Mouse (Mus musculus): ENCODE measurements around the gene Tpd52l1. TPM values are rescaled to one million over a fixed set of nuclear protein-coding genes. Genes with fewer than 3 reads are reported as not detected.

Gene Tpd52l1
- polyA plus RNA-seq, 1 experiment from 2014 or later: 15.5 TPM

DNA sequence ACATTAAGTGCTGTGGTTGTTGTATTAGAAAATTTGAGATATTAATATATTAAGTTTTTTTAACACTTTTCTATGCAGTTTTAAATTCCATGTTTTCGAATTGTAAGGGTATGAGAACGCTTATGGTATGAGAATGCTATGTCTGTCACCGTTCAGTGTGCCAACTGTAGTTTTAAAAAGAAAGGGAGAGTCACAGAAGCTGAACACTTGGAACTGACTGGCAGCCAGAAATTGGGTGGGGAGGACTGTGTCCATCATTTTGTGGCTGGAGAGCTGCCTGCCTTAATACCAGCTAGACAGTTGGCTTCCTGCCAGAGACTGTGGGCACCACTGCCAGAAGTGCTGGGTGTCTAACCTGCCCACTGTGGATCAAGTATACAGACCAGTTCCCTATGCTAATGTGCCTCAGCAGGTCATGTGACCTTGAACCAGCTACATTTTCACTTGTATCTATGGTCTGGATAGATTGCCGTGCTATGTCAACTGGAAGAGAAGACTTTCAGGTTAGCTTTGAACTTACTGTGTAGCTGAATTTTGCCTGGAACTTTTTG, 114.5 kb downstream of the Tpd52l1 start:
- WGBS: 80% methylated on average over 4 of the region's 4 CpGs
- Histone ChIP-seq H3K4me2 (no peak overlapping the region), H3K4me1 (peaks cover 4% of the 10 kb centered on the region; the same call in 1 of the 2 replicates), H3K27ac (replicated peaks) (no peak overlapping the region), H3K9ac (no peak overlapping the region), H3K4me3 (no peak overlapping the region), H3K27me3 (replicated peaks) (no peaks in the 10 kb centered on the region), H3K9me3 (no peaks in the 10 kb centered on the region), H3K36me3 (peaks cover 25% of the 10 kb centered on the region)
- ATAC-seq (ENCODE audit: extremely low read depth, insufficient number of reproducible peaks, low FRiP score, low TSS enrichment): no peak

- no peak overlapping the region for H3K27ac ChIP-seq (replicated peaks)
- peaks cover 4% of the 10 kb centered on the region; the same call in 1 of the 2 replicates for H3K4me1 ChIP-seq
- peaks cover 32% of the 10 kb centered on the region for H3K36me3 ChIP-seq
- H3K4me2 ChIP-seq: no peak overlapping the region
- H3K27me3 ChIP-seq (replicated peaks): no peaks in the 10 kb centered on the region
- no peak overlapping the region for H3K9ac ChIP-seq
- no peak for ATAC-seq (ENCODE audit: extremely low read depth, insufficient number of reproducible peaks, low FRiP score, low TSS enrichment)
- H3K9me3 ChIP-seq: no peaks in the 10 kb centered on the region
- WGBS: 80% methylated on average over 3 of the region's 3 CpGs
- no peak overlapping the region for H3K4me3 ChIP-seq
These were observed 115.3 kb downstream of the Tpd52l1 start for GRCm38 (mm10) chr10:31330286-31330962.

DNA sequence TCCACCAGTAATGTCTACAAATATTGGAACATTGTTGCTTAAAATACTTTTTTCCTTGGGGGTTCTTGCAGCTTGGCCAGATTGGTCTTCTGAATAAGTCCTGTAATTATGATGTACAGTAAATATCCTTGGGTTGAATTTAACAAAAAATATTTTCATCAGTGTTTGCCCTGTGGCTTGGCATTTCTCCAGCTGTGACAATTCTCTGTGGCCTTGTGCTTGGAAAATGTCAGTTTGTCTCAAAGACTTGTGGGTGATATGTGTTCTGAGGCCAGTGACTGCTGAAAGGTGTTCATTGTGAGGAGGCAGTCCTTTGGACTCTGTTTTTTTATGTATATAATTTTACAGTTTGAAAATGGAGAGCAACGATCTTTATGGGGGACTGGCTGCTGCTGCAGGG, 116.3 kb downstream of the Tpd52l1 start:
- peaks cover 32% of the 10 kb centered on the region for H3K36me3 ChIP-seq
- H3K27me3 ChIP-seq (replicated peaks): no peaks in the 10 kb centered on the region
- H3K9ac ChIP-seq: no peak overlapping the region
- WGBS: 69% methylated on average over 1 of the region's 1 CpGs
- no peak for ATAC-seq (ENCODE audit: extremely low read depth, insufficient number of reproducible peaks, low FRiP score, low TSS enrichment)
- H3K4me2 ChIP-seq: no peak overlapping the region
- no peak overlapping the region for H3K4me3 ChIP-seq
- H3K27ac ChIP-seq (replicated peaks): no peak overlapping the region
- no peaks in the 10 kb centered on the region for H3K9me3 ChIP-seq
- H3K4me1 ChIP-seq: peaks cover 4% of the 10 kb centered on the region; the same call in 1 of the 2 replicates

DNA sequence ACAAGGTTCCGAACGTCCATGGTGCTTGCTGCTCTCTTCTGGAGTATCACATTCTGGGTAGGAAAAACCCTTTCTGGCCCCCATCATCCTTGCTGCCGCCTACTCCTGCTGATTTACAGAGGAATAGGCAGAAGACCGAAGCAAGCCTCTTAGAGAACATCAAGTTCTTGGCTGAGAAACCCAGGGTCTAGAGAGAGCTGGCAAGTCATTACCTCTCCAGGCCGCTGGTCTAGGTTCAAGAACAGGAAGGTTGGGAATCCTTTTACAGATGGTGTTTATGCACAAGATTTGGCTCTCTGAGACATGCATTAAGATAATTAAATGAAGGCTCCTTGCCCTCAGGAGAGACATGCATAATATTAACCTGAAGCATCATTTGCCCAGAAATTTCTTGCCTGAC, 127.3 kb downstream of the Tpd52l1 start:
- Histone ChIP-seq H3K4me2 (no peak overlapping the region), H3K9me3 (no peaks in the 10 kb centered on the region), H3K27me3 (replicated peaks) (no peaks in the 10 kb centered on the region), H3K4me3 (no peak overlapping the region), H3K27ac (replicated peaks) (no peak overlapping the region), H3K36me3 (peaks cover 62% of the 10 kb centered on the region), H3K4me1 (peaks cover 13% of the 10 kb centered on the region), H3K9ac (no peak overlapping the region)
- 66% methylated on average over 5 of the region's 5 CpGs for WGBS
- no peak for ATAC-seq (ENCODE audit: extremely low read depth, insufficient number of reproducible peaks, low FRiP score, low TSS enrichment)

DNA sequence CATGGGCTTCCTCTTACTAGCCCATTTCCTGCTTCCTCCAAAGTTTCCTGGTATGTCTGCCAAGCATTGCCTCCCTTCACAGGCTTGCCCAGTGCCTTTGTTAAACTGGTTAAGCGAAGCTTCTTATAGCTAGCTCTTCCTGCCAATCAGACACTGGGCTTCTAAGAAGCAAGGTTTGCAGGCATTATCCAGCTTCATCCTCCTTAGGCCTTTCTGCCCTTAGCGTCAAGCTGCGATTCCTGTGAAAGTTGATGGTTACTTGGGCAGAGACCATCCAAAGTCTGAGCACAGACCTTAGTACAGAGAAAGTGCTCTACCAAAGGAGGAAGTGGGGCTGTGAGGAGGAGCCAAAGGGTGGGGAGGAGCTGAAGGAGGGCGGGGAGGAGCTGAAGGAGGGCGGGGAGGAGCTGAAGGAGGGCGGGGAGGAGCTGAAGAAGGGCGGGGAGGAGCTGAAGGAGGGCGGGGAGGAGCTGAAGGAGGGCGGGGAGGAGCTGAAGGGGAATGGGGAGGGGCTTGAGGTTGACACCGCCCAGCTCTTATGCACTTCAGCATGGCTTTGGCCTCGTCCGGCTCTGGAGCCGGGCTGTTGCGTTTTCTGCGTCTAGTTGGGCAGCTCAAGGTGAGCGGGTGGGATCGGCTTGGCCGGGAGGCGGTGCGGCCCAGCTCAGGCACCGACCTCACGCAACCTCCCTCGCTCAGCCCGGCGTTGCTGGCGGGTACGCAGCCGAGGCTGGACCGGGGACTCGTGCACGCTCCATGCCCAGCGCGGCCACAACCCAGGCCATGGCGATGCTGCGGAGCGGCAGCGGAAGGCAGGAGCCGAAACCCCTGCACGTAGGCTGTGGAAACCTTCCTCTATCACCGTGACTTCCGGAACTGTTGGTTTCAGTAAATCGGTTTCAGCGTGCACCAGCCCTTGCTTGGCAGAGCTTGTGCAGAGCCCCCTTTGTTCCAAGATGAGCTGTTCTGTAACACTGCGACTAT, 132.6 kb downstream of the Tpd52l1 start, which contains the start of gene Hddc2:
TSS of gene Hddc2 (plus strand) at position 519 of the 984 bp plus-strand sequence.
- Histone ChIP-seq H3K4me2 (peak within 1 kb of the TSS; percentile 78), H3K4me3 (peak within 1 kb of the TSS; percentile 78), H3K9ac (peak within 1 kb of the TSS; percentile 86), H3K4me1 (peaks cover 13% of the 10 kb centered on the region), H3K27me3 (replicated peaks) (no peaks in the 10 kb centered on the region), H3K36me3 (peaks cover 22% of the 10 kb centered on the region), H3K27ac (replicated peaks) (peak within 1 kb of the TSS; percentile 87), H3K9me3 (no peaks in the 10 kb centered on the region)
- ATAC-seq (ENCODE audit: extremely low read depth, insufficient number of reproducible peaks, low FRiP score, low TSS enrichment): peak; percentile 88
- 3% methylated on average over 42 of the region's 44 CpGs for WGBS

GRCm38 (mm10) chr10:31307024-31307598, 138.6 kb downstream of the Tpd52l1 start:
- Histone ChIP-seq H3K4me3 (no peak overlapping the region), H3K9me3 (no peaks in the 10 kb centered on the region), H3K4me1 (no peaks in the 10 kb centered on the region), H3K27ac (replicated peaks) (no peak overlapping the region), H3K27me3 (replicated peaks) (peaks cover 3% of the 10 kb centered on the region; the same call in 1 of the 2 replicates), H3K9ac (no peak overlapping the region), H3K36me3 (no peaks in the 10 kb centered on the region), H3K4me2 (no peak overlapping the region)
- no peak for ATAC-seq (ENCODE audit: extremely low read depth, insufficient number of reproducible peaks, low FRiP score, low TSS enrichment)
- WGBS: 6% methylated on average over 1 of the region's 1 CpGs

DNA sequence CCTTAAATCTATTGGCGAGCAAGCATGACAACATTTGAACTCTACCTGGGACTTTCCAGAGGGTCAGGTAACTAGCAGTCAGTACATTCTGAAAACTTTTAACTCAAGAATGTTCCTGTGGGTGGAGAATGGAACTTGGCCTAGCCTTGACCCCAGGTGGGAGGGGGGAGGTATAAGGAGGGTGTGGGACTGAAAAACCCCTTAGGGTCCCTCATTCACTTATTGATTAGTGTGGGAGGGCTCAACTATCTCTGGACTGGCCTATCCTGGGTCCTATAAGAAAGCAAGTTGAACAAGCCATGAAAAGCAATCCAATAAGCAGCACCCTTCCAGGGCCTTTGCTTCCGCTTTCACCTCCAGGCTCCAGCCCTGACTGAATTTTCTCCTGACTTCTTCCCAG, 142.3 kb downstream of the Tpd52l1 start:
- WGBS: 87% methylated on average over 2 of the region's 2 CpGs
- Histone ChIP-seq H3K27me3 (replicated peaks) (peaks cover 7% of the 10 kb centered on the region; the same call in 1 of the 2 replicates), H3K4me1 (peaks cover 6% of the 10 kb centered on the region; the same call in 1 of the 2 replicates), H3K36me3 (no peaks in the 10 kb centered on the region), H3K27ac (replicated peaks) (no peak overlapping the region), H3K4me2 (no peak overlapping the region), H3K9me3 (no peaks in the 10 kb centered on the region), H3K9ac (no peak overlapping the region), H3K4me3 (no peak overlapping the region)
- ATAC-seq (ENCODE audit: extremely low read depth, insufficient number of reproducible peaks, low FRiP score, low TSS enrichment): no peak

DNA sequence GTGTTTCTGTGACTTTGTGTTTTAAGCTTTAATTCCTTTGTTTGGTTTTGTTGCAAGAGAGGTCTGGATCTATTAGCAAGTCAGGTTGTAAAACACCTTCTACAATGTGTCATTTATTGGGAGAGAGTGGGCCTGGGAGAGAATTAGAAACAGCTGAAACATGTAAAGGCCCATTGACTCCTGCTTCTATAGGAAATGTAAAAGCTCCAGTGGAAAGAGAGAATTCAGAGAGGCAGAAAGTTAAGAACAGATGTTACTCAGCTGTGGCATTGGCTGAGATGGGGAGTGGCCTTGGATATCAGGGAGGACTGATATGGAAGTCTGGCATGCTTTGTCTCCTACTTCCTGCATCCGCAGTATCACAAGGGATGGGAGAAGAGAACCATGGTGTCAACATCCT, 145.5 kb downstream of the Tpd52l1 start:
- H3K27ac ChIP-seq (replicated peaks): no peak overlapping the region
- no peaks in the 10 kb centered on the region for H3K9me3 ChIP-seq
- 42% methylated on average over 1 of the region's 1 CpGs for WGBS
- H3K36me3 ChIP-seq: no peaks in the 10 kb centered on the region
- H3K4me1 ChIP-seq: peaks cover 19% of the 10 kb centered on the region
- H3K9ac ChIP-seq: no peak overlapping the region
- no peak overlapping the region for H3K4me2 ChIP-seq
- H3K27me3 ChIP-seq (replicated peaks): 0 out of 2 replicates have a peak, but pooled peaks cover 7% of the 10 kb centered on the region
- no peak overlapping the region for H3K4me3 ChIP-seq
- ATAC-seq (ENCODE audit: extremely low read depth, insufficient number of reproducible peaks, low FRiP score, low TSS enrichment): no peak

- peak overlapping the region; percentile 42; the same call in 1 of the 2 replicates for H3K27ac ChIP-seq (replicated peaks)
- H3K27me3 ChIP-seq (replicated peaks): 0 out of 2 replicates have a peak, but pooled peaks cover 7% of the 10 kb centered on the region
- 34% methylated on average over 6 of the region's 6 CpGs for WGBS
- no peak overlapping the region for H3K4me3 ChIP-seq
- H3K4me1 ChIP-seq: peaks cover 22% of the 10 kb centered on the region
- no peak overlapping the region for H3K9ac ChIP-seq
- no peaks in the 10 kb centered on the region for H3K36me3 ChIP-seq
- ATAC-seq (ENCODE audit: extremely low read depth, insufficient number of reproducible peaks, low FRiP score, low TSS enrichment): no peak
- no peak overlapping the region for H3K4me2 ChIP-seq
- H3K9me3 ChIP-seq: no peaks in the 10 kb centered on the region
These were observed 146.7 kb downstream of the Tpd52l1 start for GRCm38 (mm10) chr10:31298921-31299574.

- no peak overlapping the region for H3K27ac ChIP-seq (replicated peaks)
- H3K4me1 ChIP-seq: peaks cover 22% of the 10 kb centered on the region
- WGBS: 28% methylated on average over 2 of the region's 2 CpGs
- no peaks in the 10 kb centered on the region for H3K36me3 ChIP-seq
- no peak overlapping the region for H3K4me2 ChIP-seq
- no peak overlapping the region for H3K9ac ChIP-seq
- no peak overlapping the region for H3K4me3 ChIP-seq
- no peaks in the 10 kb centered on the region for H3K9me3 ChIP-seq
- 0 out of 2 replicates have a peak, but pooled peaks cover 7% of the 10 kb centered on the region for H3K27me3 ChIP-seq (replicated peaks)
- ATAC-seq (ENCODE audit: extremely low read depth, insufficient number of reproducible peaks, low FRiP score, low TSS enrichment): no peak
These were observed 147.5 kb downstream of the Tpd52l1 start for GRCm38 (mm10) chr10:31298263-31298662.
